Mouse (Mus musculus): Measurements from ENCODE around the gene Ripply2.

GRCm38 (mm10) chr9:87004701-87005434 is 10.5 kb upstream of the Ripply2 start:
- TF ChIP-seq CTCF (IDR thresholded peaks at IDR 0.05) (no peak), EP300 (IDR thresholded peaks at IDR 0.05) (no peak)
